Mouse (Mus musculus) forebrain, embryonic 14.5 days (tissue): ENCODE results near the gene Mindy4. TPM values are rescaled to one million over a fixed set of nuclear protein-coding genes. Genes with fewer than 3 reads are reported as not detected.

ENCODE experiments used
- ATAC-seq: fragments of 200-750 bp; cut with Nextera tagmentation; 2 replicates; pipeline ENCODE4 v1.8.0; 2017; ENCODE audit warnings: mild to moderate bottlenecking, moderate library complexity
- DNase-seq: peaks from one replicate; pipeline ENCODE4 v3.0.0-alpha.2; 2015; ENCODE audit warnings: low spot score
- H3K27ac ChIP-seq: fragments of 300-500 bp; sonication (generic); 2 replicates; pipeline ENCODE4 v1.5.1; 2014; ENCODE audit warnings: low read depth, mild to moderate bottlenecking, control low read depth, low read length, moderate library complexity
- H3K27me3 ChIP-seq: fragments of 300-500 bp; sonication (generic); replicated peaks from 2 replicates; pipeline ENCODE4 v1.6.1; 2014; ENCODE audit warnings: low read length, control low read depth, mixed read lengths; ENCODE audit not compliant: control insufficient read depth, insufficient read depth
- H3K36me3 ChIP-seq: fragments of 300-500 bp; sonication (generic); 2 replicates; pipeline ENCODE4 v1.6.1; 2014; ENCODE audit warnings: low read length, control low read depth; ENCODE audit not compliant: control insufficient read depth, insufficient read depth
- H3K4me1 ChIP-seq: fragments of 300-500 bp; sonication (generic); 2 replicates; pipeline ENCODE4 v1.6.1; 2014; ENCODE audit warnings: antibody characterized with exemption, low read length, control low read depth; ENCODE audit not compliant: control insufficient read depth, insufficient read depth
- H3K4me2 ChIP-seq: fragments of 300-500 bp; sonication (generic); 2 replicates; pipeline ENCODE4 v1.6.1; 2014; ENCODE audit warnings: mild to moderate bottlenecking, control low read depth, low read length
- H3K4me3 ChIP-seq: fragments of 300-500 bp; sonication (generic); 2 replicates; pipeline ENCODE4 v1.5.1; 2014; ENCODE audit warnings: low read depth, low read length, control low read depth
- H3K9ac ChIP-seq: fragments of 300-500 bp; sonication (generic); 2 replicates; pipeline ENCODE4 v1.6.1; 2014; ENCODE audit warnings: mild to moderate bottlenecking, low read length, control low read depth, moderate library complexity
- H3K9me3 ChIP-seq: fragments of 300-500 bp; sonication (generic); replicated peaks from 2 replicates; pipeline ENCODE4 v1.6.1; 2016; ENCODE audit warnings: low read length, control low read depth, mixed read lengths; ENCODE audit not compliant: control insufficient read depth
- WGBS: fragments of 180-500 bp; shearing (Covaris S2); extraction: QIAGEN DNeasy Blood & Tissue Kit; methylation state at CpG from one replicate; pipeline ENCODE4 v1.1.7; 2014; 5-methylcytosine and 5-hydroxymethylcytosine counted together
- polyA plus RNA-seq: library from polyadenylated mRNA; unstranded; fragments of >200 nt; fragmentation: Nextera tagmentation; extraction: Ambion mirVana; gene quantifications from 2 replicates; pipeline ENCODE4 v1.2.1, GENCODE M21; 2014

Mindy4 gene
- polyA plus RNA-seq, 1 experiment from 2014 or later, result 18.6 TPM

GRCm38 (mm10) chr6:55295325-55295724 lies 92.1 kb downstream of the Mindy4 start:
- H3K27ac ChIP-seq, result no peak overlapping the region
- WGBS, result 96% methylated on average over 1 of the region's 1 CpGs
- DNase-seq, result no peak
- no peak overlapping the region for H3K9ac ChIP-seq
- no peaks in the 10 kb centered on the region for H3K9me3 ChIP-seq
- no peak overlapping the region for H3K4me3 ChIP-seq
- no peak for ATAC-seq
- peaks cover 12% of the 10 kb centered on the region; the same call in 1 of the 2 replicates for H3K36me3 ChIP-seq
- no peaks in the 10 kb centered on the region for H3K4me1 ChIP-seq
- H3K4me2 ChIP-seq, result no peak overlapping the region
- no peaks in the 10 kb centered on the region for H3K27me3 ChIP-seq

- no peak overlapping the region for H3K4me2 ChIP-seq
- H3K9ac ChIP-seq, result no peak overlapping the region
- H3K36me3 ChIP-seq, result peaks cover 23% of the 10 kb centered on the region
- no peak overlapping the region for H3K4me3 ChIP-seq
- H3K27me3 ChIP-seq, result no peaks in the 10 kb centered on the region
- no peaks in the 10 kb centered on the region for H3K4me1 ChIP-seq
- no peak for DNase-seq
- no peaks in the 10 kb centered on the region for H3K9me3 ChIP-seq
- H3K27ac ChIP-seq, result no peak overlapping the region
- WGBS, result 94% methylated on average over 8 of the region's 8 CpGs
- ATAC-seq, result no peak
These were observed 96.3 kb downstream of the Mindy4 start for GRCm38 (mm10) chr6:55299482-55299881.

DNA sequence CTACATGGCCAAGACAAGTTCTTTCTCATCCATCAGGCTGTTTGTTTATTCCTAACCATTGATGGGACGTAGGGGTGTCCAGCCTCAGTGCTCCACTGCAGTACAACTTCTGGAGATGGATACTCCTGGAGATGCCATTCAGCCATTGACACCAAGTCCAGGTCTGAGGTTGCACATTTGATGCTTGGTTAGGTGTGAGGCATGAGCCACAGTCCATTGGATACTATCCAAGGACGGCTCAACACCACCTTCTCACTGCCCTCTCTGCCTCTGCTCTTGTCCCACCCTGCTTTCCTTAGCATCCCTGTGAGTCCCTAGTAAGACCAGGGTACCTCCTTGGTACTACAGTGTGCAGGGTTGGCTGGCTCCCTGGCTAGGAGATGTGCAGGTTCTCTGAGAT lies 96.7 kb downstream of the Mindy4 start:
- Histone ChIP-seq H3K4me3 (no peak overlapping the region), H3K36me3 (peaks cover 23% of the 10 kb centered on the region), H3K4me1 (no peaks in the 10 kb centered on the region), H3K9me3 (no peaks in the 10 kb centered on the region), H3K27me3 (no peaks in the 10 kb centered on the region), H3K4me2 (no peak overlapping the region), H3K27ac (no peak overlapping the region), H3K9ac (no peak overlapping the region)
- ATAC-seq (no peak), DNase-seq (no peak)
- WGBS, result 89% methylated on average over 2 of the region's 2 CpGs

DNA sequence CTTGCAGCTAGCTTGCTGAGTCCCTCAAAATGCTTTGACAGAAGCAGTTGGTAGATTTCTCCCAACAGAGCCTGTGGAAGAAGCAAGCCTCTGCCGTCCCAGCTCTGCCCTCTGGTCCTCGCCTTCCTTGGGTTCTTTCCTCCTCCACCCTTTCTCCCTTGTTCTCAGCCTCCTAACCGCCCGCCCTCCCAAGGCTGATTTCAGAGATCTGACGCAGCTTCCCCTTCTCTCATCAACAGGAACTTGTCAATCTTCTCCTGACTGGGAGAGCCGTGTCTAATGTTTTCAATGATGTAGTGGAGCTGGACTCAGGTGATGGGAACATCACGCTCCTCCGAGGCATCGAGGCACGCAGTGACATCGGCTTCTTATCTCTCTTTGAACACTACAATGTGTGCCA lies 97.5 kb downstream of the Mindy4 start:
- H3K36me3 ChIP-seq, result peaks cover 23% of the 10 kb centered on the region
- H3K27me3 ChIP-seq, result no peaks in the 10 kb centered on the region
- no peak overlapping the region for H3K27ac ChIP-seq
- DNase-seq (no peak), ATAC-seq (no peak)
- no peak overlapping the region for H3K4me3 ChIP-seq
- no peaks in the 10 kb centered on the region for H3K9me3 ChIP-seq
- no peaks in the 10 kb centered on the region for H3K4me1 ChIP-seq
- no peak overlapping the region for H3K9ac ChIP-seq
- no peak overlapping the region for H3K4me2 ChIP-seq
- 93% methylated on average over 11 of the region's 11 CpGs for WGBS

DNA sequence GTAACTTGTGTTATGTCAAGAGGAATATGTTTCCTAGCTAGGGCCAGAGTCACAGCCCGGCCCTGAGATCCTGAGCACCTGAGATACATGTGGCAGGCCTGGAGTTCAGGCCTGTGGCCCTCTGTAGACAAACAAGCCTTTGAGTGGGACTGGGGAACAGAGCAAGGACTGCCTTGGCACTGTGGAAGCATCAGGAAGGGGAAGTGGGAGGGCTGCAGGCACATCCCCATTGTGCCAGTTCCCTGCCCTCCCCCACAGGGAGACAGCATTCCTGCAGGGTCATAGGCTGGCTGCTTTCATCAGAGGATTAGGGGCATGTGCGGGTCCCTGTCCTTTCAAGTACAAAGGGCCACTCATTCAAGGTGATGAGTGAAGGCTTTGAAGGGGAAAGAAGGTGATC lies 107.0 kb downstream of the Mindy4 start:
- no peak overlapping the region for H3K27ac ChIP-seq
- no peak overlapping the region for H3K9ac ChIP-seq
- ATAC-seq, result no peak
- no peaks in the 10 kb centered on the region for H3K27me3 ChIP-seq
- DNase-seq, result no peak
- H3K4me1 ChIP-seq, result no peaks in the 10 kb centered on the region
- no peak overlapping the region for H3K4me3 ChIP-seq
- WGBS, result 56% methylated on average over 2 of the region's 2 CpGs
- no peak overlapping the region for H3K4me2 ChIP-seq
- no peaks in the 10 kb centered on the region for H3K9me3 ChIP-seq
- peaks cover 15% of the 10 kb centered on the region; the same call in 1 of the 2 replicates for H3K36me3 ChIP-seq

- Histone ChIP-seq H3K27me3 (no peaks in the 10 kb centered on the region), H3K4me1 (no peaks in the 10 kb centered on the region), H3K27ac (no peak overlapping the region), H3K9me3 (no peaks in the 10 kb centered on the region), H3K9ac (no peak overlapping the region), H3K4me3 (no peak overlapping the region), H3K36me3 (peaks cover 15% of the 10 kb centered on the region; the same call in 1 of the 2 replicates), H3K4me2 (no peak overlapping the region)
- WGBS, result 81% methylated on average over 5 of the region's 5 CpGs
- ATAC-seq (no peak), DNase-seq (no peak)
These were observed 108.8 kb downstream of the Mindy4 start for GRCm38 (mm10) chr6:55311962-55312361.

- ATAC-seq (no peak), DNase-seq (no peak)
- H3K4me2 ChIP-seq, result no peak overlapping the region
- no peaks in the 10 kb centered on the region for H3K9me3 ChIP-seq
- peaks cover 22% of the 10 kb centered on the region; the same call in 1 of the 2 replicates for H3K36me3 ChIP-seq
- H3K27ac ChIP-seq, result no peak overlapping the region
- 92% methylated on average over 4 of the region's 4 CpGs for WGBS
- no peaks in the 10 kb centered on the region for H3K27me3 ChIP-seq
- no peaks in the 10 kb centered on the region for H3K4me1 ChIP-seq
- no peak overlapping the region for H3K4me3 ChIP-seq
- H3K9ac ChIP-seq, result no peak overlapping the region
These were observed 110.7 kb downstream of the Mindy4 start for GRCm38 (mm10) chr6:55313893-55314292.

DNA sequence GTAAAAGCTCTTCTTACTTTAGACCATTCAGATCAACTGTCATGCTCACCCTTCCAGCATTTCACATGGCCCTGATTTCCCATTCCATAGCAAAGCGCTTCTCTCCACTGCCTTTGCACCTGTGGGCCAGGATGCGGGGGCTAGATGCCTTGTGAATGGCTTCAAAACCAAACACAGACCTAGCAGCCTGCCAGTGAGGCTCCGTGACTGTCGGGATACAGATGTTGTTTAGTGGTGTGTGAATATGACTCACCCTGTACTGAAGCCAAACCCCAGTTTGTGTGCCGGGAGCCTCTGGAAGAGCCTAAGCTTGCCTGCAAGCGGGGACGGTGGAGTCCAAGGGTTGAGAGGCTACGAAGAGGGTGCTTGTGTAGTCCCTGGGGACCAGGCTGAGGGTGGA lies 111.4 kb downstream of the Mindy4 start:
- Histone ChIP-seq H3K4me1 (no peaks in the 10 kb centered on the region), H3K9me3 (no peaks in the 10 kb centered on the region), H3K9ac (no peak overlapping the region), H3K4me3 (no peak overlapping the region), H3K27me3 (no peaks in the 10 kb centered on the region), H3K27ac (no peak overlapping the region), H3K36me3 (peaks cover 19% of the 10 kb centered on the region; the same call in 1 of the 2 replicates), H3K4me2 (no peak overlapping the region)
- ATAC-seq, result no peak
- 92% methylated on average over 8 of the region's 8 CpGs for WGBS
- DNase-seq, result no peak

- no peaks in the 10 kb centered on the region for H3K27me3 ChIP-seq
- no peak overlapping the region for H3K4me2 ChIP-seq
- DNase-seq (no peak), ATAC-seq (no peak)
- H3K27ac ChIP-seq, result no peak overlapping the region
- no peak overlapping the region for H3K4me3 ChIP-seq
- H3K36me3 ChIP-seq, result 0 out of 2 replicates have a peak, but pooled peaks cover 7% of the 10 kb centered on the region
- no peaks in the 10 kb centered on the region for H3K9me3 ChIP-seq
- no peaks in the 10 kb centered on the region for H3K4me1 ChIP-seq
- WGBS, result 96% methylated on average over 3 of the region's 3 CpGs
- no peak overlapping the region for H3K9ac ChIP-seq
These were observed 115.4 kb downstream of the Mindy4 start for GRCm38 (mm10) chr6:55318597-55318996.
